Mouse (Mus musculus) hematopoietic stem cell, adult 5-6 weeks (primary cell): ENCODE data around the gene Fau. TPM values are rescaled to one million over a fixed set of nuclear protein-coding genes. Genes with fewer than 3 reads are reported as not detected.

Experiments used
- ATAC-seq, 2 experiments: fragments of 125-278 bp in 1 of 2; replicated peaks in 1 of 2; 2 replicates each; pipeline ENCODE4 v1.8.0; 2016 to 2017; ENCODE audit warnings: inconsistent platforms in 2 of 2, mild to moderate bottlenecking in 2 of 2, moderate number of reproducible peaks in 2 of 2, low read depth in 1 of 2, moderate TSS enrichment in 1 of 2; ENCODE audit not compliant: low FRiP score in 2 of 2, poor library complexity in 2 of 2, severe bottlenecking in 2 of 2, insufficient read depth in 1 of 2, low TSS enrichment in 1 of 2
- total RNA-seq: library from RNA; stranded (forward); fragments of 172-1452, 232-1000 nt; gene quantifications from 2 replicates; pipeline ENCODE4 v1.2.3, GENCODE M21; 2017

The Fau gene
- total RNA-seq, 1 experiment from 2014 or later = 1,306 TPM

DNA sequence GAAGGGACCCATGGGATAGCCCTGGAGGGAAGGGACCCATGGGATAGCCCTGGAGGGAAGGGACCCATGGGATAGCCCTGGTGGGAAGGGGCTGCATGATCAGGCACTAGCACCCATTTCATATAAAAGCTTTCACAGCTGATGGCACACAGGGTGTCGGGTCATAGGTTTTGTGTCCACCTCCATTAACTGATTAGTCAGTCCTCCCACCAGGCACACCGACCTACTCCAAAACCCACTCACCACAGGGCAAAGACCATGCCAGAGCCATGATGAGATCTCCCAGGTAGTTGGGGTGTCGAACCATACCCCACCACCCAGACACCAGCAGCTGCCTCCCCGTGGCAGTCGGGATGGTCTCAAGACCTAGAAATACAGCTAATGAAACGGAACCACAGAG lies 5.4 kb downstream of the Fau start:
- ATAC-seq = no peak

DNA sequence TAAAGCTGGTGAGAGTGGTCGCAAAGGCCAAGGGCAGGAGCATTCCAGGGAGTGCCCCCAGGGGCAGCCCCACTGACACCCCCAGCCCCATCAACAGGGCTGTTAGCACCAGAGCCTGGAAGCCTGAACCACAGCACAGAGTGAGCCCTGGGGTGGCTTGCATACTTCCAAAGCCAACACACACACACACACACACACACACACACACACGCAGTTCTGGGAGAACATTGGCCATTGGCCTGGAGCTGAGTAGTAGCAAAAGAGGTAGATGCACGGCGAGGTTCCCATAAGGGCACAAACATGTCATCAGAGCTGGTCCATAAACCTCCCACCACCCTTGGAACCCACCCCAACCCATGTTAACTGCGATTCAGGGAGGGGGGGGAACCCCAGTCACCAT lies 8.9 kb downstream of the Fau start:
- ATAC-seq = no peak

DNA sequence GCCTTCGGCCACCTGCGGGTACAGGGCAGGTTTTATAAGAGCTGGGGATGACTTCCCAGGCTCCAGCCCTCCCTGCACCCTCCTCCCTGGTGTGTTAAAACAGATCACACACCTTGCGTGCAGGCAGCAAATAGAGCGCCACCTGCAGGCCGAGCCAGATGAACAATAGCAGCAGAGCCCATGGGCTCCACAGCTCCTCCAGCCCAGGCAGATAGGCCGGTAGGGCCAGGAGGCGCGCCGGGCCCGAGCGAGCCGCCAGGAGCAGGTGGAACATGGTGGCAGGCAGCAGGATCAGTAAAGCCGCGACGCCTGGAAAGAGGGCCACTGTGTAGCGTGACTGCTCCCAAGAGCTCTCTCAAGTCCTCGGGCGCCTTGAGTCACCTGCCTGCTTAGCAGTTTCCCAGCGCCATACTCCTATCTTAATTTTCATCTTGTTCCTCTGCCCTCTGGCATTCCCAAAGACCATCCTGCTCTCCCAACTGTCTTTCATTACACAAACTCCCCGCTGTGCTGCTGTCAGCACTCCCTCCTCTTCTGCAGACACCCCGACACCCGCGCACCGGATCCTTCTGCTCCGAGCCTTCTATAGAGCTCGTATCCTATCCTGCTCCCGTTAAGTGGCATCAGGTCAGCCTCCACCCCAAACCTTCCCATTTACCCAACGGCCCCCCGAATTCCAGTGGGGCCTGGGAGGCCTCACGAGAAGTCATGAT lies 9.5 kb downstream of the Fau start:
- peak; percentile 51 to 63 for ATAC-seq

DNA sequence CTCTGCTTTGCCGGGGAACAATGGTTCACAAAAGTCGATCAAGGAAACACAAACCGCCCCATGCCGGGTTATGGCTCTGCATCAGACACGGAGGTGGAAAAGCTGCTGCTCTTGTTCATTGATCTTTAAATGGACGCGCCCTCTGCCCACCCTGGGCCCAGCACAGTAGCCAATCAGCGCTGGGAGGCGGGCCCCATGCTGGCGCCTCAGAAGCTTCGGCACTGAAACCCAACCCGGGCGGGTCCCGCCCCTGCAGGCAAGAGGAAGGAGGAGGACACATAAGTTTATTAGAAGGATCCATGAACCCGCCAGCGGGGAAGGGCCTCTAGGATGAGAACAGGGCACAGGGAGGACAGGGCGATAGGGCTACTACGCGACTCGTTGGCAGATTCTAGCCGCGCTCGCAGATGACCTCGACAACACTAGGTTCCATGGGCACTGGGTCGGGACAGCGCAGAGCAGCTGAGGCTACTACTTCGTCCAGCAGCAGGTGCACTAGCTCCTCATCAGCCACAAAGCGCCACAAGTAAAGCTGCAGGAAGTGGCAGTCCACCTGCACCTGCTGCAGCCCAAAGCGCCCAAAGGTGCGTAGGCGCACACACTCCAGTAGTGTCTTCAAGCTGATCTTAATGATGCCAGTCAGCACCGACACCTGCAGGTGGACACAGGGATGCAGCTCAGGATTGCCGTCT lies 10.2 kb downstream of the Fau start, which contains the start of gene Tm7sf2:
Tm7sf2 (minus strand) TSS at position 650 of the 692 bp plus-strand sequence.
- peak; percentile 87 to 91 for ATAC-seq

DNA sequence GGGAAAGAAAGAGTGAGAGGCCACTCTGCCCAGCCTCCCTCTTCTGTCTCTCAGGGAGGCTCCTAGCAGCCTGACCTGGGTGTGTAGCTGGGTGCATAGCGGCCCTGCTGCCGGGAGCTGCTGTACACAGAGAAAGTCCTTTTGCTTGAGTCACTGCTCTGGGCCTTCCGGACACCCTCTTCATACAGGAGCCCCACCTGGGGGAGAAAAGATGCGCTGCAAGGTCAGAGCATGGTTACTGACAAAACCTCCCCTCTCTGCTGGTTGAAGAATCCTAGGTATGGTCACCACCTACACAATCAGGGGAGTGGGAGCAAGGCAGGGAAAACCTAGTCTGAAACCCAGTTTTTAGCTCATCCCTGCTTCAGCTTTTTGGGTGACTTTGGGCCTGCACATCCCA lies 11.3 kb downstream of the Fau start:
- no peak for ATAC-seq

DNA sequence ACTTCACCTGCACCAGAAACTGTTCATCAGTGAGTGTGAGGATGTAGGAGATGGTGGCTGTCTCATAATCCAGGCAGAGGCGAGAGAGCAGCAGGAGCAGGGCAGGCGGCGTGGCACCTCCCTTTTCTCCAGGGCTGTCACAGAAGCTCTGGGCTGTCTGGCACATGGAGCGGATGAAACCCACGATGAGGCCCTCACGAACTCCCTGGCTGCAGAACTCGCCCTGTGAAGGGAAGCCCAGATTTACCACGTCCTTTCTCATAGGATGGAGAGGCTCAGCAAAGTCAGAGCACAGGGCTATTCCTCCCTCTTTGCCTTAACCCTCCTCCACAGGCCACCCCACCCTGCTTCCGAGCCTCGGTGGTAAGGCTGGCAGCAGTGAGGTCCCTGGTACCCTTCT lies 12.2 kb downstream of the Fau start:
- ATAC-seq = no peak

DNA sequence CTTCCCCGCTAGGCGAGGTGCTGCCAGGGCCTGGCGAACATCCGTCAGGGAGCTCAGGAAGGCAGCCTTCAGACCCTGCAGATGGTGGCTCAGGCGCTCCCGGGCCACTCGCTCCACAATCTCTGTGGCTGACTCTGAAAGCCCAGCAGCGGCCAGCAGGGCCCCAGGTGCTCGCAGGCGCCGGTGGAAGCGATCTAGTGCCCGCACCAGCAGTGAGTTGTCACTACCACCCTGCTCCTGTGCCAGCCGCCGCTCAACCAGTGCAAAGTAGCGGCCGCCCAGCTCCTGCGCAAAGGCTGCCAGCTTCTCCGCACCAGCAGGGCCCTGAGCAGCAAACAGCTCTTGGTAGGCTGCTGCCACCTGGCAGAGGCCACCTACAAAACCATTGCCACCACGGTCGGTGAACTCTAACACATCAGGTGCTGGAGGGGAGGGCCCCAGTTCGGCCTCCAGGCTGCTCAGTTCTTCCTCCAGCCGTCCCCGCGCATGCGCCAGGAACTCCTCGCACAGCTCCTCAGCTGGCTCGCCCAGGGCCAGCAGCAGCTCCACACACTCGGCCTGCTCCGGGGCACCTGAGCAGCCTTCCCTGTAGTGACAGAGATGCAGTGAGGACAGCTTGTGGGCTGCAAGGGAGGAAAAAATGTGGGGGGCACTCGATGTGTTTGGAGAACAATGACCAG lies 13.1 kb downstream of the Fau start:
- ATAC-seq = no peak

DNA sequence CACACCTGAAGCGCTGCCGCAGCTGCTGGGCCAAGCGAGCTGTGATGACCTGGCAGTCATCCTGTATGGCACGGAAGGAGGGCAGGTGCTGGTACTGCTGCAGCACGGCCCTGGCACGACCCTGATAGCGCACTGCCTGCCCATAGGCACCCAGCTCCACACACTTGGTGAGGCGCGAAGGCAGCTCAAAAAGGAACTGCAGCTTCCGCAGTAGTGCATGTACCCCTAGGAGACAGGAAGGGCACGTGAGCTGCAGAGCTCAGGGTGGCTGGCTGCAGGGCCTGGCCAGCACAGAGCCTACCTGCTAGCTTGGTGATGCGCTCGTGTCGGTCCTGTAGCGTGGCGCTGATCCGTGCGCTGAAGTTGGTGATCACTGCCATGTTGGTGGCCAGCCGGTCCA lies 13.6 kb downstream of the Fau start:
- ATAC-seq = no peak

DNA sequence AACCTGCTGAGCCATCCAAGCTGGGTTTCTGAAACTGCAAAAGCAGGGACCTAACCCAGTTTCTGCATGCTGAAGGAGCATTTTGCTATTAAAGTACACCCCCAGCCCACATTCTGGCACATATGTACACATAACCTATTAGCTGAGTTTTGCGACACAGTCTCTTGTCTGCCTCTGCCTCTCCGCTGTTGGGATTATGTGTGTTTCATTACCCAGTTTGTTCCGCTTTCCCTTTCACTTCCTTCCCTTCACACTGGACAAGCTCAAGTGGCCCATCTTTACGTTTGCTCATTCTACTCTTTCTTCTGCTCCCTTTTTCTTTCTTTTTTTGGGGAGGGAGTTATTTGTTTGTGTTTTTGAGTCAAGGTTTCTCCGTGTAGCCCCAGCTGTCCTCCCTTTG lies 16.2 kb downstream of the Fau start:
- no peak for ATAC-seq

- peak; percentile 87 to 97 for ATAC-seq
Observed at GRCm38 (mm10) chr19:6076564-6077393, 19.1 kb downstream of the Fau start, which contains the start of gene Vps51. Gene Vps51, minus strand, starts transcription at chr19:6077231.

DNA sequence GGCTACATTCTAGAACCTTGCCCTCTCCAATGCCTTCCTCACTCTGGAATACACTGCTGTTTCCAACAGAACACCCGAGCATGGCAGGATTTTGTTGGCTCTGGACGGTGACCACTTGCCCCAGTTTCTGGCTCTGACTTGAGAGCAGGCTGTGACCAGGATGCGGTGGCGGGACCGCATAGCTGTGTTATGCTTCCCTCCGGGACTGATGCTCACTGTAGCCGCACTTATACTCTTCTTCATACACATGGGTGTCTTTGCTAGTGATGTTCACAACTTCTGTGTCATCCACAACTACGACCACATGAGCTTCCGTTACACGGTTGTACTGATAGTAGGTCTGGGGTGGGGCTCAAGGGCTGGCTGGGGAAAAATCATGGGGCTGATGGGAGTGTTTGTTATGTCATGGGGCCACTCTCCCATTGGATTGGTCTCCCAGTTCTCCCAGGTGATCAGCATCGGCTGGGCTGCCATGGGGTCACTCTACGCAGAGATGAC lies 22.4 kb downstream of the Fau start, which contains the start of gene Tmem262:
Tmem262 (plus strand) TSS at position 51 of the 498 bp plus-strand sequence.
- no peak for ATAC-seq

DNA sequence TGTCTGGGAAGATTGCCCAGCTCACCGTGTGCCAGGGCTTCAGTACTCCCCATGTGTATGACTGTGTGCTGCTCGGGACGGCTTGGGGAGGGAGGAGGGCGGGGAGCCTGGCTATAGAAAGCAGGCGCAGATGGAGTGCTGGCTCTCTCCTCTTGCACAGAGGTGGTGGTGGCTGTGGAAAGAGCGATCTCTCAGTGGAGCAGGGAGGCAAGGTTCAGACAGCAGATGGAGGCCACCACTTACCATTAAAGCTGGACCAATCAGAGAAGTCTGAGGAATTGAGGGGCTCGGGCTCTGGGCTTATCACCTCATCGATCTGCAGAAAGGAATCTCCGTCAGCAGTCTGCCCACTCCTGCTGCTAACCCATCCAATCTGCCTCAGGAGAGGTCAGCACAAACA lies 24.5 kb downstream of the Fau start, which contains the start of gene Gm28374:
Gm28374 (minus strand) TSS at position 101 of the 400 bp plus-strand sequence.
- no peak for ATAC-seq

- peak; percentile 84 to 97 for ATAC-seq
Observed at GRCm38 (mm10) chr19:6084478-6085248, 27.0 kb downstream of the Fau start, which contains the start of the genes Zfpl1 and Cdca5. Gene Zfpl1, minus strand, starts transcription at chr19:6084956. Gene Cdca5, plus strand, starts transcription at chr19:6084983.

DNA sequence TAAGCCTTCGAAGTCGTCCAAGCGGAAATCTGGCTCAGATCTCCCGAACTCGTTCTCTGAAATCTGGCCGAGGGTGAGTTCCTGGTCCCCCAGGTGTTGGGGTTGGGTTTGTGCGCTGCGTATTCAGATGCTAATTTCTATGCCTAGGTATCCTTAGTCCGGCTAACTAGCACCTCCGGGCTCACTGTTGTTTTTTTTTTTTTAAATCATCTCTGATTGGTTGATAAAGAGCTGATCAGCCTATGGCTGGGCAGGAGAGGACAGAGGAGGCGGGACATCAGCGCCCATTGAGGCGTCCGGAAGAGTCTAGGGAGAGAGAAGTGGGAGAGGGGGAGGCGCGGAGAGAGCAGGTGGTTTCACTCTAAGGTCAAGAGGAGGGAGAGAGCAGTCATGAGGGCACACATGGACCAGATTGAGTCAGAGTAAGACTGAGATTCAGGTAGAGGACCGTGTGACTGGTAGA lies 27.8 kb downstream of the Fau start:
- ATAC-seq = peak; percentile 62 to 74

DNA sequence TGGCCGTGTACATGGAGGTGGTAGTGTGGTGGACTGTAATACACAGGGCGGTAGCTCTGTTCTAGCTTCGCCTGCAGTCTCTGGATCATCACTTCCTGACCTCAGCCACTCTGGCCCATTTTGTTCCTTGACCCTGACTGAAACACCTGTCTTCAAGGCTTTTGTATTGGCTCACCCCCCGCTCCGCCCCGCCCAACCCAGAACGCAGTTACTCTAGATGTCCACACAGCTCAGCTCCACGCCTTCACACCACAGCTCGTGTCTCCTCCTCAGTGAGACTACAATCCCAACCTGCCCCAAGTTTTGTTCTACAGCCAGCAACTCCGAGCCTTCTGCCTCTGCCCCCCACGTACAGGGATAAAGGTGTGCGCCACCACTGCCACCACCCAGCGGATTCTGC lies 31.2 kb downstream of the Fau start:
- no peak for ATAC-seq

- ATAC-seq = no peak
Observed at GRCm38 (mm10) chr19:6094119-6094518, 36.5 kb downstream of the Fau start, which contains the start of gene AC131692.1. Gene AC131692.1, plus strand, starts transcription at chr19:6094419.
